Mouse (Mus musculus) erythroblast, embryonic 14.5 days (primary cell): Measurements from ENCODE around the gene Ctsh.

Source experiments
- GATA1 ChIP-seq: IDR thresholded peaks from 2 replicates; pipeline ENCODE4 v1.6.1; 2012; ENCODE audit warnings: low read length, inconsistent platforms, mixed read lengths
- TAL1 ChIP-seq: IDR thresholded peaks from 3 replicates; pipeline ENCODE4 v1.6.1; 2012; ENCODE audit warnings: low read length, inconsistent platforms, mixed read lengths

- no peak for TF ChIP-seq GATA1
- TF ChIP-seq TAL1 = no peak
These were observed 32.5 kb upstream of the Ctsh start for GRCm38 (mm10) chr9:90021442-90021841.
